Mouse (Mus musculus): ENCODE results near the gene Vps37d.

Gene Vps37d

GRCm38 (mm10) chr5:135025899-135026298, 52.2 kb downstream of the Vps37d start:
- DNase-seq: peak in 1 of 2 experiments; percentile 9

GRCm38 (mm10) chr5:135024665-135025224, 53.3 kb downstream of the Vps37d start:
- DNase-seq: no peak

- peak; percentile 80 to 87 for DNase-seq
These were observed 54.5 kb downstream of the Vps37d start, which contains the start of gene Stx1a for GRCm38 (mm10) chr5:135023344-135024173. Gene Stx1a (plus strand): TSS chr5:135023482.

All from cerebellum, postnatal 14 days (tissue).